Mouse (Mus musculus): ENCODE data around the gene Nwd2.

Nwd2 gene

DNA sequence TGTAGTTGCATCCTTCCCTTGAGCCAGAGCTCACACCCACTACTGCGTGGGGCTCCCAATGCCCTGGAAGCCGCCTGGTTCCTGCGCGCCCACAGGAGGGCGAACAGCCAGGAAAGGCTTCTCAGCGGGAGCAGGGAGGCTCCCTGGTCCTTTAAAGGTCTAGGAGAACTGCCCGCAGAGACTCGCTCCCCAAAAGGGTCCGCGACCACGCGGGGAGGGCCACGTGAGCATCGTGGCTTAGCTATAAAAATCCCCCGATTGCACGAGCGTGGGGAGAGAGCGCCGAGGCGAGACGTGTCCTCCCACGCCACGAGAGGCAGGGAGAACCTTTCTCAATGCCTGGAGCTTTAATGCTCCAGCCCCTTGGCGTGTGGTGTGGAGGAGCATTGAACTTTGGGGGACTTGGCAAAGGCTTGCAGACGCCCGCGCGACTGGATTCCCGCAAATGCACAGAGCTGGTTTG, at the start of gene Nwd2:
Gene Nwd2 (plus strand): TSS at position 33 of the 463 bp plus-strand sequence.
- peak; percentile 41 for DNase-seq (ENCODE audit: extremely low spot score)

DNA sequence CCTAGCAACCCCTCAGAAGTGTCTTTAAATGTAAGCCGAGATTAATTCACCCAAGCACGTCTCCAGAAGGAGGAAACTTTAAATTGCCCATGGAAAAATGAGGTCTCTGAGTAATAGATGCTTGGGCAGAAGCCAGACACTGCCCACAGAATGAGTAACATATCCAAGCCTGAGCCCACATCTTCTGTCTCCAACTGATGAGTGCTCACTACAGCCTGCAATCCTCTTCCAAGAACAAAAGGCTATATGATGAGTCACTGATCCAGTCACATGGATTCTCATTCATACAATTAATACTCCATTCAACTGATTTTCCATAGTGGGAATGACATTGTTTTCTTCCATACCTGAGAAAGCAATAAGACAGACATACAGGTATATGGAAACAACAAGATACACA, 41.5 kb upstream of the Nwd2 start:
- DNase-seq (ENCODE audit: extremely low spot score) = no peak

DNA sequence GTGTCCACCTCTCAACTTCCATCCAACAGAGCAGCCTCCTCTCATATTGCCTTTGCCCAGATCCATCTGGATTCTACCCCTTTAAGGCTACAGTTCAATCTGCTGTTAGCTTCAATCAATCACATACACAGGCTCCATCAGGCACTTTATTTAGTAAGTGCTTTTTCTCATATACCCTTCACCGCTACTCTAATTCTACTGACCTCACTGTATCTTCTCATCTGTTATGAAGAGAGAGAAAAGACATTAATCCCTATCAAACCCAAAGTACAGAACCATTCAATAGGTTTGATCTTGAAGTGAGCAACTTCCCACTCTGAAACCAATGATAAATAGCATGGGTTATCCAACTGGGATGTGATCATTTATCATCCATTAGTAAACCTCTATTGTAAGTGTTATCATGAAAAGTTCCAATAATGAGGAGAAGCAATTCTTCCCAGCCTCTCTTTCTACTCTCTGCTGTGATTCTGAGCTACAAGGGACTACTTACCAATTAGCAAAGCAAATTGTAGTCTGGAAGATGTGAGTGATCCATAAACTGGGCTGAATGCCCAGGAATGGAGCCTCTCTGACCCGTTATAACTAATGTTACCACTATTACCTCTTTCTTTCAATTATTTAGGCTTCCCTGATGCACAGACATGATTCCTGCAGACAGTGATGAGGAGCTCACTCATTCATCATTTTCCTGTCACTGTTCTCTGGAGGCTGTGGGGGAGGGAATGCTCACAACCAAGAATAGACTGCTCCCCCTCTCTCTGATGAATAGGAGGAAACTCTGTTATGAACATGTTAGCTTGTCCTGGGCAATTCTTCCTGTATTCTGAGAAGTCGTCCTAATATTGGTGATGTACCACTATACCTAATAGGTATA, 31.9 kb upstream of the Nwd2 start:
- no peak for DNase-seq (ENCODE audit: extremely low spot score)

DNA sequence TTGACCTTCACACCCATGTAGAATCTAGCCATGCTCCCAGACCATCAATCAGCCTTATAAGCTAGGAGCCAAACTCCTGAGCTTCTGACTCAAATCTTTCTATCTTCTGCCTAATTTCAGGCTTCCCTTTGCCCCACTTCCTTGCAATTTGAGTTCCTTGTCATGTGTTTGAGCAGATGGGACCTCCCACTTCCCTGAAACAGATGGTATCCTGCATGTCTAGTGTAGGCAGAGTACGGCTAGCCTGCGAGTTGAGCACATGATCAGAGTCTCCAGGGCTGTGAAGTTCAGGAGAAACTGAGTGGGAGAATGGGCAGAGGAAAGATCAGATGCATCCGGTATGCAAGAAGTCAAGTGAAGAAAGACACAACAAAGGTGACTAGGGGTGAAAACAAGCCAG, 24.8 kb upstream of the Nwd2 start:
- no peak for DNase-seq (ENCODE audit: extremely low spot score)

DNA sequence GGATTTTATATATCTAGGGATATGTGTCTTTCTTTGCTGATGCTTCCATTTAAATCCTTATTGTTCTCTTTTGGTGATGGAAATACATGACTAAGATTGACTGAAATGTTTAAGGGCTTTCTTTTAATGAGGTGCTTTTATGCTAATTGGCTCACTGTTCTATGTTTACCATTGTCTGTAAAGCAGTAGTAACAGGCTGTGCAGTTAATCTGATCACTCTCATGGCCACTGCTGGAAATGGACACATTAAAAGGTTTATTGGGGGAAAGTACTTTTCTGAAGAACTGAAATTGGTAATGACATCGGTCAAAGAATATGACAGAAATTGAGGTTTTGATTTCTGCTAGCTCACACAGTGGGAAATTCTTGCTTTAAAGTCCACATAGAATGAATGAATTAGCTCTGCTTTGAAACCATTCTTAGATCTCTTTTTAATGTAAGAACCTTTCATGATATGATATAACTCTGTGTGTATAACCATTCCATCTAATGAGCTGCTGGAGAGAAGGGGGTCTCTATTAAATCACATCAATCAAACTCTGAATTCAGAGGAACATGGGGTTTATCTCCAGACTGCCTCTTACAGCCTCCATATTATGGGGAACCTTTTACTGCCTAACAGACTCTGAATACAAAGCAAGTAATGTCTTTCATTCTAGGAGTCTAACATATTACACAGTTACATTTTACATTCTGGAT, 20.9 kb upstream of the Nwd2 start:
- DNase-seq (ENCODE audit: extremely low spot score) = no peak

DNA sequence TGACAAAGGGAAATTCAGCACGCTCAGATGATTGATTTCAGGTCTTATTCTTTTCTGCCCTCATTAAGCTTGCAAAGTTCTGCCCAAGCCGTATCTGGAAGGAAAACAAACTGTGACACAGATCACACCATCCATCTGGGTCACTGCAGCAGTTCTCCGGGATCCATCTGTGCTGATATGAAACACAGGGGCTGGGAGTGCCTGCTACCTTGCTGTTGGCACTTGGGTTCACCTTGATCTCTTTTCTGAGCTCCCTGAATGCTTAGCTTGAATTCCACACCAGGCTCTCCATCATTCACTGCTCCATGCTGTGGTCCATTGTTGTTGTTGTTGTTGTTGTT, 20.4 kb upstream of the Nwd2 start:
- DNase-seq (ENCODE audit: extremely low spot score) = no peak

DNA sequence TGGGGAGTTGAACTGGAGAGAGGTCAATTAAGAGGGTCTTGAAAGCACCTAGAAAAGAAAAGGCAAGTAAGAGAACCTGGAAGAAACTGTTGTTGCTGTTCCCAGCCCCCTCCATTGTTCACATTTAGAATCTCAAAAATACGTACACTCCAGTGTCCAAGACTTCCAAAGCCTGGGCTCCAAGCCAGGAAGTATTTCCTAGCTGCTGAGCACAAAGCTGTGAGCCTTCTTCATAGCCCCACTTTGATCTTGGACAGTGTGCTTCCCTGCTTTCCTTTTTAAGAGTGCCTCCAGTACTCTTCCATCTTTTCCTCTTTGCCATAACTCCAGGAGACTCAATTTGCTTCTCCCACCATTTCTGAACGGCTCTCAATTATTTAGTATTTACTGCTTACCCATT, 14.3 kb upstream of the Nwd2 start:
- no peak for DNase-seq (ENCODE audit: extremely low spot score)

DNA sequence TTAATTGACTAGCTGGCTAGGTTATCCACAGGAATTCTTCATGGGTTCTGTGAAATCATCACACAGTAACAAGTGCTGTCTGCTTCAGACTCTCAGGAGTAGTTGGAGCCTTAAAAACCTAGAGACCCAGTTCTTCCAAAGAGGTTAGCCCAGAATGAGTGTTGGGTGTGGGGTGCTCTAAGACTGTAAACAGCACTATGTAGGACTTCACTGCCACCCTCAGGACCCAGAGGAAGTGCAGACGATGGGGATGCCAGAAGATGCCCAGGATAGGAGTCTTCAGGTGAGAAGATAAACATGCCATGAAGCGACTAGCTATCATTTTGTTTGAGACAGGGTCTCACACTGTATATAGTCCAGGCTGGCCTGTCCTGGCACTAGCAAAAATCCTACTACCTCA, 715 bp upstream of the Nwd2 start:
- no peak for DNase-seq (ENCODE audit: extremely low spot score)

DNA sequence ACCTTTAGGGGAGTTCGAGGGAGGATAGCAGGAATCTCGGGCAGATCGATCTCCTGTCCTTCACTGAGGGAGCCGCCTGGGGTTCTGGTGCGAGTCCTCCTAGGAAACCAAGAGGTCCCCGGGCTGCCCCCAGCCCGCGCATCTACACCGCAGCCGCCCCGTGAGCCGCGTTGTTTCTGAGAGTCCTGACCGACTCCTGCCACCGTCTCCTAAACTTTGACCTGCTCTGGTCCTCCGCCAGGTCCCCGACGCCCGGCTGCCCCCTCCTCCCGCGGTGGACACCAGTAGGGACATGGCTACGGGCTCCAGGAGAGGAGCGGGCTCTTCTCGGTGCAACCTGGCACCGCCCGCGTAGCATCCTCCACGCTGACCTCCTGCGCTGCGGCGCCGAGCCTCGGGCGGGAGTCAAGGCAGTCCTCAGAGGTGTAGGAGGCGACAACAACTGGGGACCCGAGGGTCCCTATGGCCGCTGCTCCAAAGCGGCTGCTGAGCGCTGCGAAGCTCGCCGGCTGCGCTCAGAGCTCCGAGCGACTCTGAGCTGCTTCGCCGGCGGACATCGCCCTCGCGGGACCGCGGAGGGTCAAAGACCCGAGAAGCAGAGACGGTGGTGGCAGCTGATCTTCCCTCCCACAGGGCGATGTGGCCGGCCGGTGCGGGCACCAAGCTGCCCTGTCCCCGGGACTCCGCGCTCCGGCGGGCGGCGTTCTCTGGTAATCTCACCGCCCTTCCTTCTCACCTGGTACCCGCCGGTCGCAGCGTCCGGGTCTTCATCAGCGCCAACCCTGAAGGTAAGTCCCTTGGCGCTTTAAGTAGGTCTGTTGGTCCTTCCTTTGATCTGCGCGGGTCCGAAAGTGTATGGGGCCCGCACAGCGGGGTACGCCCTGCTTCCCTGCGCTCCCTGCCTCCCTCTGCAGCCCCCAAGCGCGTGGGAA, 897 bp downstream of the Nwd2 start:
- peak; percentile 45 for DNase-seq (ENCODE audit: extremely low spot score)

DNA sequence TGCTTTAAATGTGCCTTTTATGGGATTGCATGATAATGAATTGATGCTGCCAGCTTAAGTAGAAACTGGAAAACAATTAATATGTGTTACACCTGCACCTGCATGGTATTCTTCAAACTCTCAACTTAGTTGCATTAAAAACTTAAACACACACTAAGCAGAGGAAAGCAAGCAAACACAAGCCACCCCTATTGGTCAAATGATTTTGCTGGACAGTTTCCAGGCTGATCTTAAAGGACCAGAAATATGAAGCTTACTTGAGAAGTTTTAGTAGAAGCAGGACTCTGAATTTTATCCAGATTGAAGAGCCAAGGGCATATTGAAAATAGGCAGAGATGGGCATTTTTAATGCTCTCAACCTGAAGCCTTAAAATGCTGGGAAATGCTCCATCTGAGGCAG, 2.9 kb downstream of the Nwd2 start:
- DNase-seq (ENCODE audit: extremely low spot score) = no peak

DNA sequence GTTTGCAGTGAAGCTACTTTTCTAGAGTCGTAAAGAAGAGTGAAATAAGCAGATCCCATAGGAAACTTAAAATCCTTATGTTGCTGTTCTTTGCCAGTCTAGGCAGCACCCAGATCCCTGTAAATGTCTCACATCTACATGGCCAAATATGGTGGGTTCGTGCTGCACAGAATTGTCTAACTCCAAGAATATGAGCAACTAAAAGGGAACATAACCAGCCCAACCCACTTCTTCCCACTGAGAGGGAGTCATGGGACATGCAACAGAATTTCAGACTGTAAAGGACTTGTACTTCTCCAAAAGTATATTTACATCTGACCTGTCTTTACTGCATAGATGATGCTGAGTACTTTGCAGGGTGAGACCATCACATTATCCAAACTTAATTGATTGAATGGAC, 3.8 kb downstream of the Nwd2 start:
- no peak for DNase-seq (ENCODE audit: extremely low spot score)

DNA sequence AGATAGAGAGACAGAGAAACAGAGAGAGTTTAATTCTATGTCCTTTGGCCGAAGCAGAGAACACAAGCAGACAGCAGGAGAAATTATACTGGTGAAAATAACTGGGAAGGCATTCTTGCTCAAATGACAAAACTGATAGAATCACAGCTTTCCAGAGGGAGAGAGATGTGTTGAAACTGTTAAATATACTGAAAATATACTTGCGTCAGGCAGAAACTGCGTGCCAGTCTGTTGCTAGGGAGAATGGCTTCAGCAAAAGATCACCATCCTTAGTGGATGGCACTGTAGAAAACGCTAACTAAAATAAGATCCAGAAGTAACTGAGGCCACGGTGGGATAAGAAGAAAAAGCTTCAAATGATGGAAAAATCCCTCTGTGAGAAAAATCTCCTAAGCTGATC, 18.0 kb downstream of the Nwd2 start:
- DNase-seq (ENCODE audit: extremely low spot score) = no peak

DNA sequence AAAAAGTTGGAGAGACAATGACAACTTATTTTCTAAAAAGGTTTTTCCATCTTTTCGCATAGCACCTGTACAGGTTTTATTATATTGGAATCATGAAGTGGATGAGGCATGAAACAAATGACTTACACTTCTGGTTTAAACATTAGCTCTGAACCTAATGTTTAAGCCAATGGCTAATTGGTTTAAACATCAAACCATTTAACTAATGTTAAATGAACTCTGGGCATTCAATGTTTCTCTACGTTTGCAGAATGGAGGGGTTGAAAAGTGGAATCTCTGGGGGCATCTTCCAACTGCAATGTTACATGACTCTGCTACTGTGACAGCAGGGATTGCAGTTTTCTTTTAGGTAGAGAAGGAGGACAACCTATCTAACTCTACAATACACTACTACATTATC, 27.0 kb downstream of the Nwd2 start:
- DNase-seq (ENCODE audit: extremely low spot score) = no peak

DNA sequence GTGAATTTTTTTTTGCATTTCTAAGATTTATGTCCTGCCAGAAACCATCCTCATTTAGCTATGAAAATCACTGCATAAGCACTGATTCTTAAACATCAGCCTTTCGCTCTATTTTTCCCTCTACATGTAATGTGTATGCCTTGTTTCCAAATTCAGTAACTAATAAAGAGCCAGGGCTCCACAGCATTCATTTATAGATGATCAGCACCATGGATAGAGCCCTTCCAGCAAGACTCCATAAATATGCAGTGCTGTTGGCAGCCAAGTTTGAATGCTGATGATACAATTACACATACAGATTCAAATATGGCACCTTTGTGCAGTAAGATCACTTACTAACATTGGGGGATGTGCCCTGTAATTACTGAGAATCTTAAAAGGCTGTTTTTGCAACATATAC, 40.2 kb downstream of the Nwd2 start:
- peak; percentile 20 for DNase-seq (ENCODE audit: extremely low spot score)

DNA sequence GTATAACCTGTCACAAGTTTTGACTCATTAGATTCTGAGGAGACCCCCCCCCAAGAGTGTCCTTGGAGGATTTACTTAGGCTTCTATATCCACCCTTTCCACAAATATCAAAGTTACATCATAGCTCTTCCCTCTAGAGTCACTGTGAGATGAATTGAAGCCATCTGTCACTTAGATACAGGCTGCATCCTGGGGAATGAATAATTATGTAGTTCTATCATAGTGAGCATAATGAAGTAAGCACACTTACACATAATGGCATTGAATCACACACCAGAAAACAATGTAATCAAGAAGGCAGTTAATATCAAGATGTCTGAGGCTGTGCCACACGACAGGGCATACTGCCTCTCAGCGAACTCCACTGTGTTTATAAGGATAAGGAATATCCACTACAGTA, 47.9 kb downstream of the Nwd2 start:
- no peak for DNase-seq (ENCODE audit: extremely low spot score)

DNA sequence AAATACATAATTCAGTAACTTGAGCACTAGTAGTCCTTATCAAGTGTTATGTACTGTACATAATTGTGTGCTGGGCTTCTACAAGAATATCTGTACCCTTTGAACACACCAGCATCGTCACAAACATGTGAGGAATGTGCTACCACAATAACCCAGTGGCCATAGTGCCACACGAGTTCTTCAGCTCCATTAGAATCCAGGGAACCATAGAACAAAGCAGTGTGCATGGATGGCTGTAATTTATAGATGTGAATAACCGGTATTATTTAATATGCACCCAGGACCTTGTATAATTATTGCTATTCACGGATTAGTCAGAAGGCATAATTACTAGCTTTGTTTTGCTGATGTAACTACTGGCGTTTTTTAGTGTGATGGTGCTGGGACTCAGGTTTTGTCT, 48.3 kb downstream of the Nwd2 start:
- DNase-seq (ENCODE audit: extremely low spot score) = no peak

DNA sequence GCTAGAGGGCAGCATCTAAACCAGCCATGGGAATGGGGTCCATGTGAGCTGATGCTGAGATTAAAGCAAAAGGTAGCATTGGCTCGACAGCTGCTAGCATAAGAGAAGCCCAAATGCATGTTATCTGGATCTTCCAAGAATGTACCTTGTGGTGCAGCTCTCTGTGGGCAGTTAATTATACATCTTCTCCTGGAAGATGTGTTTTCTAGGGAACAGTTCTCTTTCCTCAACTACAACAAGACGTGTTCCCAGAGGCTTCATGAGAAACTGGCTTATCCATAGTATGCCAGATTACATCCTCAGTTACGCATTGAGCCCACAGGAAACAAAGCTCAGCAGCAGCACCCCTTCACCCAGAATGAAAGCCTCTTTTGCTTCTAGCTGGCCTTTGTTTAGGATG, 80.1 kb downstream of the Nwd2 start:
- no peak for DNase-seq (ENCODE audit: extremely low spot score)

DNA sequence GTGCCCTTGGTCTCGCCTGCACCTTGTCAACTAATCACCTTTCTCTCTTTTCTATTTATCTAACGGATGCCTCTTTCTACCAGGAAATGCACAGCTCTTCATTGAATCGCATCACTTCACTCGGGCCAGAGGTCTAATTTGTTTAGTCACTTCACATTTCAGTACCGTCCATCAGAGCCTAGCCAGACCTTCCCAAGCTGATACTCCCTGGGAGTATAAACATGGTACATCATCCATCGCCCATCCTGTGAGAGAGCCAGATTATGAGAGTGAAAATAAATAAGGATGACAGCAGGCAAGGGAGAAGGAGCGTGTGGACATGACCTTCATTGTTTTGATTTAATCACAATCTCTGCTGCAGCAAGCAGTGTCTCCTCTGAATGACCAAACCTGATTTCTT, 86.6 kb downstream of the Nwd2 start:
- no peak for DNase-seq (ENCODE audit: extremely low spot score)

DNA sequence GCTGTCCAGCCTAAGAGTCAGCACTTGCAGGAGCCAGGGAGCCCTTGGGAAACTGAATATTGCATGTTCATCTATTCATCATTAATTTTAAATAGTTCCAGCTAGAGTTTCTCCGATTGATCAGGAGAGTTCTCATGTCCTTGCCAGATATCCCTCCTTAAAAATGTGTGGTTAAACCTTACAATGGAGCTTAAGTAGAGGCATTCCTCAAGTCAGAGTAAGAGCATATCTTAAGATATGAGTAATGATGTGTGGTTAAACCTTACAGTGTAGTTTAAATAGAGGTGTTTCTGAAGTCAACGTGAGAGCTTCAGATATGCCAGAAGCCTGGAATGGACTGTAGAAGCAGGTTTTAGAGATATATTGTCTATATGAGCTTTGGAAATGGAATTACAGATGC, 94.5 kb downstream of the Nwd2 start:
- DNase-seq (ENCODE audit: extremely low spot score) = no peak

DNA sequence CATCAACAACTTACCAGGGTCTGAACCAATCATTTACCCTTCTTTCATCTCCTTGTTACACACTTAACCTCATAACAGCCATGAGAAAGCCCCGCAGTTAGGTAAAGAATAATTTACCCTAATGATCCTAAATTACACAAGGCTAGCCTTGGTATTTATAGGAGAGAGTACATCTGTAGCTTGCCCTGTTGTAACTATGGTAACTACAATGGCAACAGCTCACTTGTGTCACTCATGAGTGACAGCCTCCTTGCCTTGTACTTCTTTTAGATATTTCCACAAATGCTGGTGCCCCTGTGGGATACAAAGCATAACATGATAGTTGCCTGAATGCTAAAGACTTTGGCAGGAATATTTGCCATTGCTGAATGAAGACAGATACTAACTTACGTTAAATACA, 99.4 kb downstream of the Nwd2 start:
- DNase-seq (ENCODE audit: extremely low spot score) = no peak

DNA sequence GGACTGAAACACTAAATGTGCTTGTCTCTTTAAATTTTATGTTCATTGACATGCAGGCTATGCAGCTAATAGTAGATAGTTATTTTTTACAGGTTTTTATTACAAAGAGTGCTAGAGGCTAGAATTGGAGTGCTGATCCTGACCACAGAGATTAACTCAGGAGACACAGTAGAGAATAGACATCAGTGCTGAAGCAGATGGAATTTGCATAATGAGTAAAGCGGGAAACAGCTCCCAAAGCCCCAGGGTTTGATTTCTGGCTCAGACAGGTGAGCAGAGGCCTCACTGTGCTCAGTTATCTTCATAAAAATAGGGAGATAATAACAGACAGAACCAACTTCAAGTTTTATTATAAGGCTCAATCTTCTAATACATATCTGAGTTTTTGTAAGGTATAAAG, 99.9 kb downstream of the Nwd2 start:
- DNase-seq (ENCODE audit: extremely low spot score) = no peak

DNA sequence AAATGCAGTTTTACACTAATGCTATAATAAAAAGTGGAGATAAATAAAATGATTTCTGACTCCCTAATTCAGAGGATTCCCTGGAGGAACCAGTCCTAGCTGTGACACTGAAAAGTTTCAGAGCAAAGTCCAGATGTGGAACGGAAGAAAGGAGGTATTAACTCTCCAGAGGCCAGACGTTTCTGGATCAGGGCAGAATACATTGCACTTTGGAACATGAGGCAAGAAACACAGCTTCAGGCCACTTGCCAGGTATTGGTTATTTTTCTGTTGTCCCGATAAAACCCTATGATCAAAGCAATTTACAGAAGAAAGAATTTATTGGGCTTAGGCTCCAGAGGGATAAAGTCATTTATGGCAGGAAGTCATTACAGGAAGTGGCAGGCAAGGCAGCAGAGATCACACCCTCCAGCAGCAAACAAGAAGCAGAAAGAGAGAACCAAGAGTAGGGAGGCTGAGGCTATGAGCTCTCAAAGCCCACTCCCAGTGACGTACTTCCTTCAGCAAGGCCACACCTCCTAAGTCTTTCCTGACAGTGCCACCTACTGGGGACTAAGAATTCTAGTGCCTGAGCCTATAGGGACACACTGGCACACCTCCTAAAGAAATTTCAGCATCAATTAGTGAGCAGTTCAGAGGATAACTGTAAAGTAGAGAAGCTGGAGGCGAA, 106.3 kb downstream of the Nwd2 start:
- DNase-seq (ENCODE audit: extremely low spot score) = no peak

Data from embryo, embryonic 9.5 days (tissue).